Mouse (Mus musculus) left cerebral cortex, postnatal 36 days (tissue): ENCODE results near the gene Usp45. TPM values are rescaled to one million over a fixed set of nuclear protein-coding genes. Genes with fewer than 3 reads are reported as not detected.
"Not testable (repeated sequence)": the region's sequence is repeated elsewhere in the genome, so short reads cannot be mapped to it uniquely, and the experiment has no call there.

Source experiments
- DNase-seq, 2 experiments: peaks; one replicate each; pipeline ENCODE4 v3.0.0; 2021 to 2022; ENCODE audit warnings: low spot score in 2 of 2, mixed read lengths in 1 of 2
- intact Hi-C: fragments of 180-260 bp; cut with DNase I; formaldehyde crosslinking; loops from one replicate; pipeline ENCODE4 v1.15.1; 2025
- total RNA-seq, 2 experiments: library from RNA; stranded (reverse); gene quantifications; 2 replicates each; pipeline ENCODE4 v1.2.3; 2021

Gene Usp45
- total RNA-seq, result 10 to 100 TPM; 49.4 to 54.4 TPM

DNA sequence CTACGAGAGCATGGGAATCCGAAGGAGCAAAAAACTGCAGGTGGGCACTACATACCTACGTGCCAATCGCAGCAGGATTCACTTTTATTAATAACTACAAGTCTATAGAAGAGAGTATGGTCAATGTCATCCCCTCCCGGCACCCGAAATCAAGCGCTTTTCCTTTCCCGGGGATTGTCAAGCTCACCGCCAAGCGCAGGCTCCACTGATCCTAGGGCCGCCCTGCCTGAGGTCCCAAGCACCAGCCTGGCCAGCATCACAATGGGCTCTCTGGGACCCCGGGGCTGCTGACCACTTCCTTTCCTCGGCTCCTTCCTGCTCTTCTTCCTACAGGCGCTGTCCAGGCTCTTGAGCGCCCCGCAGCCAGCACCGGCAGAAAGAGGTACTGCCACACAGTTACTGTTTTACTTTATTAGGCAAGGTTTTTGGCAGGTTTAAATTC, at the start of gene Usp45, which contains the start of gene Tstd3:
Gene Usp45 (plus strand): TSS at position 294 of the 442 bp plus-strand sequence.
Gene Tstd3 (minus strand): TSS at position 350 of the 442 bp plus-strand sequence.
- DNase-seq, result peak; percentile 82 to 84
- intact Hi-C loops, result no loop called here

GRCm38 (mm10) chr4:21722752-21723334, 44.1 kb upstream of the Usp45 start:
- DNase-seq, result no peak
- intact Hi-C loops, result loop anchor here (10.0 kb wide), 1 partner anchor 278 kb away; no protein-coding TSS in a partner anchor

GRCm38 (mm10) chr4:21726912-21727614, 39.9 kb upstream of the Usp45 start:
- intact Hi-C loops, result loop anchor here (5.0 to 10.0 kb wide), 3 partner anchors 50 to 282 kb away; no protein-coding TSS in a partner anchor
- peak in 1 of 2 experiments; percentile 11 for DNase-seq

DNA sequence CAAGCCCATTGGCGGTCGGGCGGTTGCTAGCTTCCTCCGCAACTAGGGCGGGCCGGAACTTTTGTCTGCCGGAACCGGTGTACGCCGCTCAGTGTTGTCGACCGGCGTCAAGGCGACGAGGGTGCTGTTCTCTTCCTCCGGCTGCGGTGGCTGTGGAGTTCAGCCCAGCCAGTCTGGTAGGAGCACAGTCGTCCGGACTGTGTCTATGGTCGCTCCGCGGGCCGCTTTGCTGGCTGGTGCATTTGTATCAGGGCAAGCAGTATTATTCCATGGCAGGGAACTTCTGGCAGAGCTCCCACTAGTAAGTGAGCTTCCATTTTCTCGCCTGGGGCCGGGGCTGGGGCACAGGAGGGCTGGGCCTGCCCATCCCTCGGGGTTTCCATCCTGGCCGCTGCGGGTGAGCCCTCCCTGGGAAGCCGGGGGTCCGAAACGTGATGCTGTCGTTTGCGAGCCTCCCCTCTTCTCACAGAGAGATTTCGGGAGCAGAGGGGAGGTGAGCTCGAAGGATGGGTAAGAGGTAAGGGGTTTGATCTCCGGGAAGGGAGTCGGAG, 39.3 kb upstream of the Usp45 start, which contains the start of gene Ccnc:
Gene Ccnc (plus strand): TSS at position 87 of the 551 bp plus-strand sequence.
- intact Hi-C loops, result loop anchor here (5.0 to 10.0 kb wide), 3 partner anchors 50 to 283 kb away; no protein-coding TSS in a partner anchor
- peak; percentile 92 to 94 for DNase-seq

- intact Hi-C loops, result no loop called here
- no peak for DNase-seq
Measured at GRCm38 (mm10) chr4:21739169-21739568, 27.8 kb upstream of the Usp45 start.

GRCm38 (mm10) chr4:21744142-21744541, 22.8 kb upstream of the Usp45 start:
- DNase-seq, result not testable (repeated sequence)

DNA sequence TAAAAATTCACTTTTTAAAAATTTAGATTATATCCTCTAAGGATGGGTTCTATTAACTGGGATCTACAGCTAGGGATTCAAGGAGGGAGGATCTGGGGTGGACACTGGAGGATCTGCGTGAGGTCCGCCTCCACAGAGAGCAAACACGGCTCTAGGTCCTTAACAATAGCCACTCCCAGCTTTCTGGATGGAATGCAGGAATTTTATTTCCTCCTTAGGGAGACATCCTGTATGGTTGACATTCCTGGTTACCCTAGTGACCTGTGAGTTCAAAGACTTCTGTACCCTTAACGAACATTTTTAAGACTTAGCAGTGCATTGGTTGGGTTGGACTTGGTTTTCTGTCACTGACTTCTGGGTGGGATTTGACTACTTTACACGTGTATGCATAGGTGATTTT, 21.2 kb upstream of the Usp45 start:
- intact Hi-C loops, result no loop called here
- no peak for DNase-seq

More at GRCm38 (mm10) chr4:21744142-21744541, 22.8 kb upstream of the Usp45 start:
- intact Hi-C loops, result not testable (repeated sequence)

- intact Hi-C loops, result no loop called here
- DNase-seq, result no peak
Measured at GRCm38 (mm10) chr4:21755123-21755789, 11.7 kb upstream of the Usp45 start.

DNA sequence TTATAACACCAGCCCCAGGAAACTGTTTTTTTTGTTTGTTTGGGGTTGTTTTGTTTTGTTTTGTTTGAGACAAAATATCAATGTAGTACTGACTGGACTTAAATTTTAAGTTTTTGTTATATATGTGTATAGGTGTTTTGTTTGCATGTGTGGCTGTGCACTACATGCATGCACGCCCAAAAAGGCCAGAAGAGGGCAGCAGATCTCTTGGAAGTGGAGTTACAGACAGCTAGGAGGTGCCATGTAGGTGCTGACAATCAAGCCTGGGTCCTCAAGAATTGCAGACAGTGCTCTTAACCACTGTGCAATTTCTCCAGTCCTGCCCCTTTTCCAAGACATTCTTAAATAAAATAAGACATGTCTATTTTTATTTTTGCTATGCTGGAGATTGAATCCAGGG, 8.1 kb upstream of the Usp45 start:
- DNase-seq, result no peak
- intact Hi-C loops, result no loop called here

DNA sequence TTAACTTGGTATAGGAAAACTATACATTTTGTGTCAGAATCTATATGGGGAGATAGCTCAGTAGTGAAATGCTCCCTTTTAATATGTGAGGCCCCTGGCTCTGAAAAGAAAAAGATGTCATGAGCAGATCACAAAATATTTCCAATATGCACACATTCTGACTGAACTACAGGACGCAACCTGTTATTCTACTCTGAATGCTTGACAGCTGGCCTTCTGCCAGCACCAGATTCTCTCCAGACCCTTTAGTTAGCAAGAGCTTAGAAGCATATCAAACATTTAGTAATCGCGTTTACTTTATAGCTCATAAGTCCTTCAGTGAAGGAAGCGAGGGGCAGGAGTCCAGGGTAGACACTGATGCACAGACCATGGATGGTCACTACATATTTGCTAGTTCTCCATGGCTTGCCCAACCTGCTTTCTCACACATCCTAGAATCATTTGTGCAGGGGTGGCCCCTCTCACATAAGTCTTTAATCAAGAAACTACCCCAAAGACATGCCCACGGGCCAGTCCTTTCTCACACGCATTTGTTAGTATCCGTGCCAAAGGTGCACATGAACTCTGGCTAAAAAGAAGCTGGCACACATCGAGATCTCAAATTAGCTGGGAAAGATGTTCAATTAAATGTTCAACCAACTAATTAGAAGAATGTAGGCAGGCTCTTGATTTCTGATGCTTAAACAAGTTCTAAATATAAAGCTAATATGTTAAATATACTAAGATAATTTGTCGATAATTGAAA, 5.4 kb upstream of the Usp45 start:
- DNase-seq, result no peak
- intact Hi-C loops, result no loop called here

DNA sequence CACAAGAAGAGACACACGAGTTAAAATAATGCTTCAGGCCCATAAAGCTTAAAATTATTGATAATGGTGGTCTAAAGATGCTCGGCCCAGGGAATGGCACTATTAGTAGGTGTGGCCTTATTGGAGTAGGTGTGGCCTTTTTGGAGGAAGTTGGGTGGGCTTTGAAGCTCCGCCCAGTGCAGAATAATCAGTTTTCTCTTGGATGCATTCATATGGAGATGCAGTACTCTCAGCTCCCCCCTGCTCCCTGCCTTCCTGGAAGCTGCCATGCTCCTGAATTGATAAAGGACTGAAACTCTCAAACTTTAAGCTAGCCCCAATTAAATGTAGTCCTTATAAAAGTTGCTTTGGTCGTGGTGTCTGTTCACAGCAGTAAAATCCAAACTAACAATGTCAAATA, 3.1 kb upstream of the Usp45 start:
- DNase-seq, result no peak
- intact Hi-C loops, result no loop called here

DNA sequence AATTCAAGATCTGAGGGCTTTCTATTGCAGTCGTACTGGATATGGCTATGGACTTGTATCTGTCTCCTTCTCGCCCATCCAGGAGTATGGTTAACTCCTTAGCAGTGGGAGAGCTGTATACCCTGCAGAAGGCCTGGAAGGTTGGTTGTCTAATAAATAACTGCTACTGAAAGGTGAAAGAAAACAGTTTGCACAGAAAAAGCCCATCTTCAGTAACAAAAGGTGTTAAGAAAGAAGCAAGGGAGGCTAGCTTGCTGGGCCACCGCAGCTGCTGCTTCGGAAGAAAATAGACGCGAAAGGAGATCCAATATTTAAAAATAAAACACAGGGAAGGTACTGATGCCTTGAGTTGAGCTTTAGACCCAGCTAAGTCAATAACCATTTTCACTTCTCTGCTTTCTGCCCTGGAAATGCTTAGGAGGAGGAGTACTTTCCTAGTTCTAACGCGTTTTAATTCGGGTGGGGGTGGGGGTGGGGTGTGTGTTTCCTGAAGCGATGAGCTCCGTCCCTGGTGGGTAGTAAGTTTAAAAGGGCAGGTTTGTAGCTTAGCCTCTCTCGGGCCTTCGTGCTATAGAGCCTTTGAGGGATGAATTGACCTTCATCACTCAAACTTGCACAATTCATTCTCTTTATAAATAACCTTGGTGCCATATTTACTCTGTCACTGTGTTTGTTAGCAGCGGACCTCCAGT, 639 bp upstream of the Usp45 start:
- peak in 1 of 2 experiments; percentile 22 for DNase-seq
- intact Hi-C loops, result no loop called here

DNA sequence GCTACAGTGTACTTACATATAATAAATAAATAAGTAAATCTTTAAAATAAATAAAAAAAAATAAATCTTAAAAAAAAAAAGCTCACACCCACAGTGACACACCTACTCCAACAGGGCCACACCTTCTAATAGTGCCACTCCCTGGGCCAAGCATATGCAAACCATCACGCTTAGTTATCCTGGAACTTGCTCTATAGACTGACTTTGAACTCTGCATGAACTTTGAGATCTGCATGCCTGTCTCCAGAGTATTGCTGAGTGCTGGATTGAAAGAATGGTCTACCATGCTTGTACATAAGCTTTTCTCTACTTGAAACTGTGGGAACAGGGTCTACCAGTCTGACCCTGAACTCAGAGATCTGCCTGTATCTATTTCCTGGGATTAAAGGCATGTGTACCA, 4.1 kb downstream of the Usp45 start:
- intact Hi-C loops, result no loop called here

GRCm38 (mm10) chr4:21772306-21772705, 5.3 kb downstream of the Usp45 start:
- intact Hi-C loops, result no loop called here
- no peak for DNase-seq

More for the DNA sequence above, 4.1 kb downstream of the Usp45 start:
- no peak for DNase-seq

DNA sequence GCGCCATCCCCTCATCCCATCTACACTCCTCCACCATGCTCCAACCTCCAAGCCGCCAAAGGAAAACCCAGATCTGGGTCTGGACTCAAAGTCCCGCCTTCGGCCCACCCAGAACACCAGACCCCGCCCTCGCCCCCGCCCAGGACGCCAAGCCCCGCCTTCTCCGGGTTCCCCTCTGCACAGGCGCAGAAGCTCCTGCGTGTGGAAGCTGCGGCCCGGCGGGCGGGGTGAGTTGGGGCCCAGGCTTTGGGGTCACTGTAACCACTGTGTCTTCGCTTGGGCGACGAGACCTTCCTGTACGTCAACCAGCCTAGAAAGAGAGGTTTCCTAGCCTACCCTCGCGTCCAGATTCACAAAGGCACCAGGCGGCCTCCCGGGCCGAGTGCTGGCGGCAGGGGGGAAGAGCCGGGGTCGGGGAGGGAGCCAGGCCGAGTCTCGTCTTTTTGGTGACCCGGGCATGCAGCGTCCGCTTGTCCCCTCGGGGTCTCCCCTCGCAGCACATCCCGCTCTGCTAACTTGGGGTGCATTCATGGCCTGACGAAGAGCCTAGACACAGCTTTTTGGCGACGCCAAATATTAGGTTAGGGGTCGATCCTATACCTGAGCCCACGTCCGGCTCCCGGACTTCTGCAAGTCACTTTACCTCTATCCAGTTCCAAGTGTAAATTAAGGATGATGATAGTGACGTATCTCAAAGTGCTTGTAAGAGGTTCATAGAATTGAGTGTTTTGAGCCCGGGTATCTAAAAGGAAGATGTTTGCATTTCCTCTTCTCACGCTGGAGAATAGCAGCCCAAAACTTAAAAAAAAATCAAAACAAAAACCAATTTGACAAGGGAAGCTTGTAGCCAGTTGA, 9.4 kb downstream of the Usp45 start:
- intact Hi-C loops, result loop anchor here (5.0 kb wide), 1 partner anchor 49 kb away; the partner anchor contains the start of gene Ccnc

GRCm38 (mm10) chr4:21776946-21777265, 9.9 kb downstream of the Usp45 start:
- intact Hi-C loops, result loop anchor here (5.0 kb wide), 1 partner anchor 50 kb away; the partner anchor contains the start of gene Ccnc
- DNase-seq, result no peak

More for the DNA sequence above, 9.4 kb downstream of the Usp45 start:
- DNase-seq, result peak; percentile 88 to 90

GRCm38 (mm10) chr4:21780816-21781726, 14.1 kb downstream of the Usp45 start:
- intact Hi-C loops, result no loop called here
- DNase-seq, result no peak
